Mouse (Mus musculus) 3T3-L1 (cell line): ENCODE measurements around the gene Gm3239.
"Not testable (repeated sequence)": the region's sequence is repeated elsewhere in the genome, so short reads cannot be mapped to it uniquely, and the experiment has no call there.

Experiments
- DNase-seq: peaks from one replicate; pipeline ENCODE4 v3.0.0-alpha.2; 2015; ENCODE audit warnings: low read depth, low spot score

The Gm3239 gene

DNA sequence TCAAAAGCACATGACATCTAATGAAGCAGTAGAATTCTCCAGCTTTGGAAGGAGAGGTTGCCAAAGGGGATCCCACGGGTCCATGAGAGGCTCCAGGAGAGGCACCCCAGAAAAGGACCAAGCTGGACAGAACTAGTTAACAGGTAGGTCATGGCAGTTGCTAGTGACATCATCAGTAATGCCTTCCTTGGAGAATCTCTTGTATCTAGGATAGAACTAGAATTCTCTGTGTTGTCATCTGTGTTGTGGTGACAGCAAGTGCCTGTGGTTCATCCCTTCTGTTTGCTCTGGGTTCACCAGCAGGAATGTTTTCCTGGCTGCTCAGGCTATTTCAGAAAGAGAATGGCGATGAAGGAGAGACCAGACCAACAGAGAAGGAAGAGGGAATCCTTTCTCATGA, at the start of gene Gm3239:
Gm3239 (plus strand) TSS at position 301 of the 400 bp plus-strand sequence.
- DNase-seq, result not testable (repeated sequence)

DNA sequence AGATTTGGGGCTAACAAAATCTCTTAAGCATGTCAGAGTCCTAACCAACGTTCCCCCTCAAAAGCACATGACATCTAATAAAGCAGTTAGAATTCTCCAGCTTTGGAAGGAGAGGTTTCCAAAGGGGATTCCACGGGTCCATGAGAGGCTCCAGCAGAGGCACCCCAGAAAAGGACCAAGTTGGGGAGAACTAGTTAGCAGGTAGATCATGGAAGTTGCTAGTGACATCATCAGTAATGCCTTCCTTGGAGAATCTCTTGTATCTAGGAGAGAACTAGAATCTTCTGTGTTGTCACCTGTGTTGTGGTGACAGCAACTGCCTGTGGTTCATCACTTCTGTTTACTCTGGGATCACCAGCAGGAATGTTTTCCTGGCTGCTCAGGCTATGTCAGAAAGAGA, 31.9 kb upstream of the Gm3239 start, which contains the start of gene Gm8159:
Gm8159 (plus strand) TSS at position 301 of the 400 bp plus-strand sequence.
- not testable (repeated sequence) for DNase-seq

DNA sequence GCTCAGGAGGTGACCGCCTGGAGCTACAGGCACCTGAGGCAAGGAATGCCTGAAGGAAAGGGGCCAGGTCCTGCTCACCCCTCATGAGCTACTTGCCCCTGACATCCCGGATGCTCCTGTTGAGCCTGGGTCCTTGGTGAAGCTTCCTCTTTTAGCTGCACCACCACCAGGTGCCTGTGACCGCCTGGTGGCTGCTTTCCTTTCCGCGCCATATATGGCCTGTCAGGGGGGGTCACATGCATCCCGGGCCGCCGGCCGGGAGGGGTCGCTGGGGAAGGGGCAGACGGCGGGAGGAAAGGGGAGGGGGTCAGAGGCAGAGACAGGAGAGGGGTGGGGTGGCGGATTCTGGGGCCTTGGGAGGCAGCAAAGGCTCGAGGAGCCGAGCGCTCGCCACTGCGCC, 14.7 kb upstream of the Gm3239 start:
- not testable (repeated sequence) for DNase-seq

DNA sequence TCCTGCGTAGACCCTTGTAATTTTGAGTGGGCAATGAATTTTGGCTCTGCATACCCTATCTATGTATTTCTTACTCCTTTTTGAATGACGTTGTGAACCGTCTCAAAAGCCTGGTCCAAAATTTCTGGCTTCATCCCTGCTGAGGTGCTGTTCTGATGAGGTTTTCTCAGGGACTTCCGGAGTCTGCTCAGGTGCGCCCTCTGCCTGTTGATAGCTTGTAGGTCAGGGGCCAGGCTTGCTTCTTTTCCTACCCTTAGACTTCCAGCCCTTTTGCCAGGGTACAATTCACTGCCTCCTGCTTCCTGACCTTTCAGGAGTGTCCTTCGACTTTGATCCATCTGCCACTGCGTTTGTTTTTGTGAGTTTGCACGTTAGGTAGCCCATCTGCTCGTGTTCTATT, 13.7 kb upstream of the Gm3239 start:
- not testable (repeated sequence) for DNase-seq

- DNase-seq, result not testable (repeated sequence)
Observed at GRCm38 (mm10) chr14:4708938-4709337, 44.9 kb downstream of the Gm3239 start, which contains the start of gene Gm7876. Gene Gm7876 (plus strand): TSS chr14:4709238.
